Mouse (Mus musculus) erythroblast, adult 5-6 weeks (primary cell): ENCODE data around the gene Psmd3. TPM values are rescaled to one million over a fixed set of nuclear protein-coding genes. Genes with fewer than 3 reads are reported as not detected.
"Not testable (repeated sequence)": the region's sequence is repeated elsewhere in the genome, so short reads cannot be mapped to it uniquely, and the experiment has no call there.

ENCODE experiments used
- ATAC-seq: replicated peaks from 2 replicates; pipeline ENCODE4 v1.8.0; 2016; ENCODE audit warnings: moderate number of reproducible peaks, mild to moderate bottlenecking, moderate TSS enrichment, inconsistent platforms; ENCODE audit not compliant: poor library complexity, low FRiP score, severe bottlenecking
- total RNA-seq, 2 experiments: library from RNA; stranded (forward) in 1 of 2; stranded (reverse) in 1 of 2; fragments of 150-400 nt in 1 of 2; fragments of 200-764, 138-1000 nt in 1 of 2; gene quantifications; 2 replicates each; pipeline versions ENCODE4 v1.2.3 to v1.2.4; 2015 to 2017; ENCODE audit warnings: low replicate concordance in 2 of 2

Psmd3 gene
- total RNA-seq (2015; ENCODE audit: low replicate concordance): 10.2 and 14.2 TPM in 2 replicates
- 15.4 and 26.9 TPM in 2 replicates for total RNA-seq (2017; ENCODE audit: low replicate concordance)

DNA sequence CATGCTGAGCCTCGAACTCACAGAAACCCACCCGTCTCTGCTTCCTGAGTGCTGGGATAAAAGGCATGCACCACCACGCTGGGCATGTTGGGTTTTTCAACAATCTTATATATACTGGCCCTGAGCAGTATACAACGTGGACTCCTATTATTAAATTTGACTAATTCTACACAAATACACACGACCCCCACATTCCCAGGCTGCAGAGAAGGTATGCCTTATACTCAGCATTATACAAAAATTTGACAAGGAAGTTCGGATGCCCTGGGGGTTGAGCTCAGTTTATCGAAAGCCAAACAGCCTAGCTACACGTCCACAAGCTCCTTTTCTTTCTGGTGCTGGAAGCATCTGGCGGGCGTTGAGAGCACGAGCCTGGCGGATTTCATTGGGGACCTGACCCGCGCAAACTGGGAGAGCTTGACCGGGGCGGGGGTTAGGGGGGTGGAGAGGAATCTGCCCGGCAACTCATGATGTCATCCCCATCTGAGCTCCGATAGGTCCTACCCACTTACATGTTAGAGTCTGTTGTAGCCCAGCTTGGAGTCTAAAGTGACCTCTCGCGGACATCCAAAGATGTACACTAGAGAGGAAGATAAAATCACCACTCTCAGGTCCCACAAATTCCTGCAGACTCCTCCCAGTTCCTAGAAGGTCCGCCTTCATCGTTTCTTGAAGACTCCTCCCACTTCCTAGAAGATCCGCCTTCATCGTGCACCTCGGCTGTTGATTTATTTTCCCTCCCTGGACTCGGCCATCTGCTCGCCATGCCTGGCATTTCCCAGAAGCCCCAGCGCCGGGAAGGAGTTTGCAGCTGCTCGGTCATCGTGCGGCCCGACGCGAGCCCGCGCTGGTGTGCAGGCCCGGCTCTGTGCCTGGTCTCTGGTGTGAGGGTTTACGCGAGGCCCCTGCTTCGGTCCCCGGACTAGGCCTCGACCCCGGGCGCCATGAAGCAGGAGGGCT lies at the start of gene Psmd3:
Gene Psmd3 (plus strand): TSS at position 769 of the 960 bp plus-strand sequence.
- peak; percentile 89 for ATAC-seq

DNA sequence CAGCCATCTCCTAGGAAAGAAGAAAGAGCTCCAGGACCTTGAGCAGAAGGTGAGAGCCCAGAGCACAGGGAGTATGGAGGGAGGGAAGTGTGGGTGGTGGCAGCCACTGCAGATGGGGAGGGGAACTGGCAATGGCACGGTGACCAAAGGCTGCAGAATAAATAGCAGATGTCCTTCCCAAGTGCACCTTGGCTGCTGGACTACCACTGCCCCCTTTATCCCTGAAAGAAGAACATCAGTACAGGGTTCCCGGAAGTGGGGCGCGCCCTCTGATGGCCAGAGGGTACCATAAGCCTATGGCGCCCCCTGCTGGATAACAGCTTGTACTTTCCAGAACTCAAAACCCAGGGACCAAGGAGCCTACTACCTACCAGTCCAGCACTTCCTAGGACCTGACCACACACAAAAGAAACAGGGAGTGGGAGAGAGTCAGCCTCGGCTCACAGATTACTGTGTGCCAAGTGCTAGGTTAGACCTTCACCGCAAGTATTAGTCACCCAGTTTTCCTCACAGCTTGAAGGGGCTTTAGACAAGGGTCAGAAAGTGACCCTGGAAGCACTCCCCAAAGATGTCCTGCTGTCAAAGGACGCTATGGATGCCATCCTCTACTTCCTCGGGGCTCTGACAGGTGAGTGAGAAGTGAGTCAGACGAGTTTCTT lies 46.9 kb upstream of the Psmd3 start:
- ATAC-seq: peak; percentile 94

DNA sequence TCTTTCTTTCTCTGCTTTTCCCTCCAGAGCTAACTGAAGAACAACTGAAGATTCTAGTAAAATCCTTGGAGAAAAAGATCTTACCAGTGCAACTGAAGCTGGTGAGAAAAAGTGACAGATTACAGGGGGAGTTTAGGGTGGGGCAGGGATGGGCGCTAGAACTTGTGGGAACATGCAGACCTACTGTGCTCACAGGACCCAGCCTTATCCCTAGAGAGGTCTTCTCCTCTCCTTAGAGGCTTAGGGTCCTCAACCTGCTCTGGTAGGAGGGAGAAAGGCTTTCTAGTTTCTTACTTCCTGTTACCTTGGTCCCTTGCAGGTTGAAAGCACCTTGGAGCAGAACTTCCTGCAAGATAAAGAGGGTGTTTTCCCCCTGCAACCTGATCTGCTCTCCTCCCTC lies 44.9 kb upstream of the Psmd3 start:
- no peak for ATAC-seq

DNA sequence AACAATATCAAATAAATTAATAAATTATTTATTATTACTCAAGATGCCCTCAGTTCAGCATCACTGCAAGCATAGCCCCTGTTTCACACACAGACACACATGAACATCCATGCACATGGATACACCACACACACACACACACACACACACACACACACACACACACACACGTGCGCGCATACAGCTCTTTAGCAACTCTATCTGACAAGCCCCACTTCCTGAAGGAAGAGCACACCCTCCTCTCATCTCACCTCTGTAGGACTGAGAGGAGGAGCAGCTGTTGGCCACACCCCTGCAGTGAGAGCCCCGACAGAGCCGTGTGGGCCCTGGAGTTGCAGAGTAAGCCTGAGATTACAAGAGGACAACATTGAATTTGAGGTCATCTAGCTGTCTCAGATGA lies 42.3 kb upstream of the Psmd3 start:
- no peak for ATAC-seq

DNA sequence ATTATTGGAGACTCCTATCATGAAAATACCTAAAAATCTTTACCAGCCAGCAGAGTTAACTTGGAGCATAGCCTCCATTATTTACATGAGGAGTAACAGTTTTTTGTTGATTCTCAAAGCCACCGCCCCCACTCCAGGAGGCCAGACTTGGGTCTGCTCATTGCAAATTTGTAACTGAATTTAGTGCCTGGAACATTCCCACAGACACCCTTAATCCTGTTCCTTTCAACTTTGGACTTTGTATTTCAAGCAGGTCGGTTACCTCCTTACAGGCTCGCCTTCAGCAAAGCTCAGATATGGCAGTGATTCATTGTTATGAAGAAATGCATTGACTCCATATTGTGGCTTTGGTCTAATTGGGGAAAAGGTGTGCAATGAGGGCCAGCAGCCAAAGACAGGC lies 37.6 kb upstream of the Psmd3 start:
- no peak for ATAC-seq

DNA sequence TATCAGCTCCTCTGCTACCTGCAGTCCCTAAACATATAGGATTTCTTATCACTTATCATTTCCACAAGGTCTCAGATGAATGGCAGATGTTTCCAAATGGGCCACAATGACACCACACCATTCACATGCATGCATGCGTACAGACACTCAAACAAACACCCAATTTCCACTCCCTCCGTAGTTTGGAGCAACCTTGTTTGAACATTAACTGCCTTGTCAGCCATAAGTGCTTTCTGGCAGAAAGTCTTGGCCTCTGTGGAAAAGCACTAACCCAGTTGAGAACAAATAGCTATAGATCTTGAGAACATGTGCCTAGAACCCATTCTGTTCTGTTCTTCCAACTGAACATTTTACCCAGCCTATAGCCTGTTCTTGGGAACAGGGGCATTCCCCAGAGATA lies 36.4 kb upstream of the Psmd3 start:
- no peak for ATAC-seq

DNA sequence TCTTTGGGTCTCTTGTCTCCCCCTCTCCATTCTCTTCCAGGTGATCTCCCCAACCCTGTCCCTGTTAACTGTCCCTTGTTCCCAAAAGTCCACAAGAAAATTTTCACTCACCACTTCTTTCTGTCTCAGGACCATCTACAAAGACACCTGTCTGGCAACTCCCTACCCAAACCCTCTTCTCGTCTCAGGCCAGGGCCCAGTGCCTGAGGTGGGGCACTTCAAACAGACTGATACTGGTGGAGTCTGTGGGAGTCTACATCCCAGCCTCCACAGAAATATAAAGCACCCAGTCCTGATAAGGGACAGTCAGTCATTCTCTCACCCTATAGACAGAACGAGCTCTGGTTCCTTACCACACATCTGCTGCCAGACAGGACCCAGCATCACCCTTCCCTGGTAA lies 35.9 kb upstream of the Psmd3 start, which contains the start of gene Gsdma2:
Gene Gsdma2 (plus strand): TSS at position 301 of the 400 bp plus-strand sequence.
- no peak for ATAC-seq

DNA sequence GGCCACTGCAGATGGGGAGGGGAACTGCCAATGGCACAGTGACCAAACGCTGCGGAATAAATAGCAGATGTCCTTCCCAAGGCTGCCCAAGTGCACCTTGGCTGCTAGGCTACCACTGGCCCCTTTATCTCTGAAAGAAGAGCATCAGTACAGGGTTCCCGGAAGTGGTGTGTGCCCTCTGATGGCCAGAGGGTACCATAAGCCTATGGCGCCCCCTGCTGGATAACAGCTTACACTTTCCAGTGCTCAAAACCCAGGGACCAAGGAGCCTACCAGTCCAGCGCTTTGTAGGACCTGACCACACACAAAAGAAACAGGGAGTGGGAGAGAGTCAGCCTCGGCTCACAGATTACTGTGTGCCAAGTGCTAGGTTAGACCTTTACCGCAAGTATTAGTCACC lies 27.3 kb upstream of the Psmd3 start:
- peak; percentile 82 for ATAC-seq

DNA sequence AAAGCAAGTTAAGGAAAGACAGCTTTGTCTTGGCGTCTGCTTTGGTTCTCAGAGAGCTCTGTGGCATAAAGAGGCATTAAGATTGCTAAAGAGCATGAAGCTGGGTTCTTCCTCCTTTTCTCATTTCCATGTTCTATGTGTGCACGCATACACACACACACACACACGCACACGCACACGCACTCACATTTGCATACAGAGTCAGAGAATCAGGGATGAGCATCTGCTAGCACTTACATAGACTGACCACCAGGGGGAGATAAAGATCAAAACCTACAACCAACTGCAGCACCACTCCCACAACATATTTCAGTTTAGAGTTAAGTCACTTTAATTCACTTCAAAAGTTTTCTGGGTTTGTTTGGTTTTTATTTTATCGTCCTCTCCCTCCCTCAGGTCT lies 21.8 kb upstream of the Psmd3 start:
- peak; percentile 87 for ATAC-seq

DNA sequence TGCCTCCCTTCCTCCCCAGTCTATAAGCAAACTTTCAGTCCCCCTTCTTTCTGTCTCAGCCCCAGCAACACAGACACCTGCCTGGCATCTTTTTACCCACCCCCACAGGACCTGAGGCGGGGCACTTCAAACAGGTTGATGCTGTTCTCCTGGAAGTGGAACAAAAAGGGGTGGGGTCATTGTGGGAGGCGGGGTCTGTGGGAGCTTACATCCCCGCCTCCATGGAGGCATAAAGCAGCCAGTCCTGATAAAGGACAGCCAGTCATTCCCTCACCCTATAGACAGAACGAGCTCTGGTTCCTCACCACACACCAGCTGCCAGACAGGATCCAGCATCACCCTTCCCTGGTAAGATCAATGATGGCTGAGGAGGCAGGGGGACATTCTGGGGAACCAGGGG lies 18.3 kb upstream of the Psmd3 start, which contains the start of gene Gsdma:
Gene Gsdma (plus strand): TSS at position 261 of the 400 bp plus-strand sequence.
- ATAC-seq: no peak

DNA sequence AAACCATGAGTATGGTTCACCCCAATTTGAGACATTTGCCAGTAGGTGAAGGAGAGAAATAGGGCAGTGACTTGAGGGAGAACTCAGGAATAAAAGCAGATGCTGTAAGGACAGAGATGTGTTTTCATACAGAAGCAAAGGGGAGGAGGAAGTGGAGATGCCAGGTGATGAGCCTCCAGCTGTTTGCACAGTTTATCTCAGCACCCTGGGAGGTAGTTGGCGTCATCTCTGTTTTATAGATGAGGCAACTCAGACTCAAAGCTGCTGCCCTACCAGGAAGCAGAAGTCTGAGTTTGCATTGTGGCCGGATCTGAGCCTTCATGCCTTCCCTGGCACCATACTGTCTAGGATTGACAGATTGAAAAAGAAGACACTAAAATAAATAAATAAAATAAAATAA lies 13.4 kb upstream of the Psmd3 start:
- no peak for ATAC-seq

DNA sequence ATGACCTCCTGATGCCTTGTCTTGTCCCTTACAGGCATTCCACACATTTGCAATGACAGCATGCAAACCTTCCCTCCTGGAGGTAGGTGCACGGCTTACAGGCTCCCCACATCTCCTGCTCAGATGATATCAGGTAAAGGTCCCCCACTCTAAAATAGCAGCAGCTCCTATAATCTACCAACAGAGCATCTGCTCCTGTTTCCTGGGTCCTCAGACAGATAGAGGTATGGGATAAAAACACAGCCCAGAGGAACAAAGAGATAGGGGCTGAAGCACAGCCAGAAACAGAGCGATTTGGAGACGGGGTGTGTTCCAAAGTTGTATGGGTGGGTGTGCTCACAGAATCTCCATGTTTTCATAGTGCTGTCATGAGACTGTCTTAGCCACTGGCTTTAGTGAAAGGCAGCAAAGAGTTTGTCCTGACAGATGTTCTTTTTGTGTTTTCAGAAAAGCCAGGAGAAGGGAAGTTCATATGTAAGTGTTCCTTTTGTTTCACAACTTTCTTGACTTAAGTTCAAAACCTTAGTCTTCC lies 11.0 kb upstream of the Psmd3 start:
- no peak for ATAC-seq

DNA sequence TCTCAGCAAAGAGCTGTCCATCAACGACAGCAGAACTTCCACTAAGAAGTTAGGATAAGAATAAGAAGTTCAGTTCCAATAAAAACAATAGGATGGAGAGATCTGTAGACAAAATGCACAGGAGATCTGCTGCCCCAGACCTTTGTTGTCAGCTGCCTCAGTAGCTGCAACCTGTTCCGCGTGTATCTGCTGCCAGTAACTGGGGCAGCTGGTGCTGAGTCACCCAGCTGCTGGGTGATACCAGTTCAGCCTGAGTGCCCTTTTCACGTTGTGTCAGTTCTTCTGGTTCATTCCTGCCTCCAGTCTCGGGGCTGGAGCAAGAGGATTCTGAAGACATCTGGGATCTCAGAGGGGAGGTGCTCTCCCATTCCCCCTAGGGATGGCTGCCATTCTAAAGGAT lies 10.5 kb upstream of the Psmd3 start:
- ATAC-seq: peak; percentile 81

DNA sequence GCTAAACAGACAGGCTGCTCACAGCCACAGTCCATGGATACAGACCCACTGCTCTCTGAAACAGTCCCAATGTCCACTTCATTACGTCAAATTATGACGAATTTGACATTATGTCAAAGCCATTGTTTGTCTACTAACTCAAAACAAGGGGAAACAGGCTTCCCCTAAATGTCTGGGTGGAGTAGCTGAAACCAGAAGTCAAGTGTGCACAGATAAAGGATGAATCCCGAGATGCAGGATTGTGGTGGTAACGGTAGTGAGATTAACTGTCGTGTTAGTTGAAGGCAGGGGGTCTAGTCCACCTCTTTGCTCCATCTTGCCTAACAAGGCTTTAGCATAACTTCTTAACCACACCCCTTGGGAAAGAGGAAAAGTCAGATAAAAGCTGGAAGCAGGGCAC lies 9.9 kb upstream of the Psmd3 start:
- ATAC-seq: no peak

DNA sequence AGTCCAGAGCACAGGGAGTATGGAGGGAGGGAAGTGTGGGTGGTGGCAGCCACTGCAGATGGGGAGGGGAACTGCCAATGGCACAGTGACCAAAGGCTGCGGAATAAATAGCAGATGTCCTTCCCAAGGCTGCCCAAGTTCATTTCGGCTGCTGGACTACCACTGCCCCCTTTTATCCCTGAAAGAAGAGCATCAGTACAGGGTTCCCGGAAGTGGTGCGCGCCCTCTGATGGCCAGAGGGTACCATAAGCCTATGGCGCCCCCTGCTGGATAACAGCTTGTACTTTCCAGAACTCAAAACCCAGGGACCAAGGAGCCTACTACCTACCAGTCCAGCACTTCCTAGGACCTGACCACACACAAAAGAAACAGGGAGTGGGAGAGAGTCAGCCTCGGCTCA lies 9.2 kb upstream of the Psmd3 start:
- peak; percentile 84 for ATAC-seq

DNA sequence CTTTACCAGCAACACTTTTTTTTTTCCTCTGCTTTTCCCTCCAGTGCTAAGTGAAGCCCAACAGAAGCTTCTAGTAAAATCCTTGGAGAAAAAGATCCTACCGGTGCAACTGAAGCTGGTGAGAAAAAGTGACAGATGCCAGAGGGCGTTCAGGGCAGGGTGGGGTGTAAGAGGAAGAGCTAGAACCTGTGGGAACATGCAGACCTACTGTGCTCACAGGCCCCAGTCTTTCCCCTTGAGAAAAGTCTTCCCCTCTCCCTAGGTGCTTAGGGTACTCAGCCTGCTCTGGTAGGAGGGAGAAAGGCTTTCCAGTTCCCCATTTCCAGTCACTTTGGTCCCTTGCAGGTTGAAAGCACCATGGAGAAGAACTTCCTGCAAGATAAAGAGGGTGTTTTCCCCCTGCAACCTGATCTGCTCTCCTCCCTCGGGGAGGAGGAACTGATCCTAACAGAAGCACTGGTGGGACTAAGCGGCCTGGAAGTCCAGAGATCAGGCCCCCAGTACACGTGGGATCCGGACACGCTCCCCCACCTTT lies 6.5 kb upstream of the Psmd3 start:
- ATAC-seq: no peak

DNA sequence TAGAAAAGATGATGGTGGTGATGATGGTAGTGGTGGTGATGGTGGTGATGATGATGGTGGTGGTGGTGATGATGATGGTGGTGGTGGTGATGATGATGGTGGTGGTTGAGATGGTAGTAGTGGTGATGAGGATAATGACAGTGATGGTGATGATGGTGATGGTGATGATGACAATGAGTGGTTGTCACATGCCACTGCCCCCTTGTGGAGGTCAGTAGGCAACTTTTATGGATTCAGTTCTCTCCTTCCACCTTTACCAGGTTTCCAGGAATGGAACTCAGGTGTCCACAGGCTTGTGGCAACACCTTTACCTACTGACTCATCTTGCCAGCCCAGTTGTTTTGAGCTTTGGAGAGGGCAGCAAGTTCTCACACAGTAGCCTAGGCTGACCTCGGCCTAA lies 2.3 kb upstream of the Psmd3 start:
- ATAC-seq: no peak

DNA sequence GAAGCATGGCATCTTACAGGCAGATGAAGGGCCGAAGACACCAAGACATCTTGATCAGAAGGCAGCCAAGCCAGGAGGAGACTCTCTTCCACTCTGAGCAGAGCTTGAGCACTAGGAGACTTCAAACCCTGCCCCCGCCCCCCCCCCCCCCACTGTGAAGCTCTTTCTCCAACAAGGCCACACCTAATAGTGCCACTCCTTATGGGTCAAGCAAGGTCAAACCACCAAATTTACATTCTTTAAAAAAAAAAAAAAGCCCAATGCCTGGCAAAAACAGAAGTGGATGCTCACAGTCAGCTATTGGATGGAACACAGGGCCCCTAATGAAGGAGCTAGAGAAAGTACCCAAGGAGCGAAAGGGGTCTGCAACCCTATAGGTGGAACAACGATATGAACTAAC lies 1.8 kb upstream of the Psmd3 start:
- not testable (repeated sequence) for ATAC-seq

DNA sequence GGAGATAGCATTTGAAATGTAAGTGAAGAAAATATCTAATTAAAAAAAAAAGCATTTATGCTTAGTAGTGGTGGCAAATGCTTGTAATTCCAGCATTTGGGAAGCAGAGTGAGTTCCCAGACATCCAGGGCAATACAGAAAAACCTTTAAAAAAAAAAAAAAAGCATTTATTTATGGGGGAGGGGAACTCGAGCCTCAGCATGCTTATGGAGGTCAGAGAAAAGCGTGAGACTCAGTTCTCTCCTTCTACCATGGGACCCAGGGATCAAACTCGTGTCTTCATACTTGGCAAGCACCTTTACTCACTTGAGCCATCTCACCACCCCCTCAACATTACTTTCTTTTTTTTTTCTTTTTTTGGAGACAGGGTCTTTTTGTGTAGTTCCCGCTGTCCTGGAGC lies 1.2 kb upstream of the Psmd3 start:
- ATAC-seq: no peak

DNA sequence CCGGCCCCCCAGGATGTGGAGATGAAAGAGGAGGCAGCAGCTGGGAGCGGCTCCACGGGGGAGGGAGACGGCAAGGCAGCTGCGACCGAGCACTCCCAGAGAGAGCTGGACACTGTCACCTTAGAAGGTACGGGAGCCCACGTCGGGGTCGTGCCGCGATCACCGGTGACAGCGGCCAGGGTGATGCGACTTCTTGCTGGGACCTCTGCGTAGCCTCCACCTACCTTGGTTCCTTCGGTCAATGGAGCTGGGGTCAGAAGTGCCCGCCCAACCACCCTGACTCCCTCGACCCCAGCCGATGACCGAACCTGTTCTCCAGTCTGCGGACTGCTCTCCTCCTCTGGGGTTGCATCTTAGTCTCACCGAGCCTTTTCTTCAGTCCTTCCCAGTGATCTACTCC lies 457 bp downstream of the Psmd3 start:
- ATAC-seq: peak; percentile 23
